Mouse (Mus musculus) ES-E14 (cell line): ENCODE measurements at regions not wholly inside any gene's neighbourhood (a gene's known extent, or its start where the extent isn't known, plus 50 kb on each side); places are given as distances from the start of the nearest gene placed in this dataset.

Experiments
- HCFC1 ChIP-seq: IDR thresholded peaks from 2 replicates; pipeline ENCODE4 v1.6.1; 2012; ENCODE audit warnings: low read length, inconsistent platforms, borderline replicate concordance; ENCODE audit not compliant: insufficient read depth
- ZC3H11A ChIP-seq: IDR thresholded peaks from 2 replicates; pipeline ENCODE4 v1.6.1; 2012; ENCODE audit warnings: low read depth, mild to moderate bottlenecking, inconsistent platforms, low read length, borderline replicate concordance

GRCm38 (mm10) chr10:126775946-126776345 is 125.2 kb downstream of the Atp23 start:
- TF ChIP-seq ZC3H11A (no peak), HCFC1 (no peak)
